Mouse (Mus musculus): Measurements from ENCODE around the gene Nae1.

DNA sequence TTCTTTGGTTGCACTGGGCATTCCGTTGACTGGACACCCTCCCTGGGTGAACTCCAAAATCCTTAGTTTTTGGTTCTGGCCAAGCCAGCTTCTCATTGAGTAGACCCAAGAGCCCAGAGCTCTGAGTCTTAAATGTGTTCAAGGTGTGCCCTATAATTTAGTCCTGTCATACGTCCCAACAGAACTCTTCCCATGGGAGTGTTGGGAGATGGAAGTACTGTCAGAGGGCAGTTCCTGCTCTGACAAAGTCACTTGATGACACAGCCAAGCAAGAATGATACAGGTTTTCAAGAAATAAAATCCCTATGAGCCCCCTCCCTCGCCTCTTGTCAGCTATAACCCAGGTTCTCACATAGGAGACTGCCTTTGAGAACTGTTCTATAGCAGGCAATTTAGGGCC, 24.3 kb downstream of the Nae1 start:
- TF ChIP-seq CTCF (IDR thresholded peaks at IDR 0.05; ENCODE audit: borderline replicate concordance, extremely low read depth, insufficient read depth, insufficient read length) (no peak), POLR2A (IDR thresholded peaks at IDR 0.05; ENCODE audit: borderline replicate concordance, extremely low read depth, insufficient read depth, insufficient read length, poor library complexity, severe bottlenecking) (no peak)
